Mouse (Mus musculus) adrenal gland, postnatal 25 days (tissue): ENCODE results near the gene Mindy3. TPM values are rescaled to one million over a fixed set of nuclear protein-coding genes. Genes with fewer than 3 reads are reported as not detected.

Experiments used
- DNase-seq: peaks from one replicate; pipeline ENCODE4 v3.0.0; 2021; ENCODE audit warnings: mixed read lengths
- total RNA-seq: library from RNA; stranded (reverse); gene quantifications from 2 replicates; pipeline ENCODE4 v1.2.3, GENCODE M21; 2021

Mindy3 gene
- total RNA-seq, 1 experiment from 2014 or later: 54.6 TPM

- no peak for DNase-seq
These were observed 118.6 kb downstream of the Mindy3 start for GRCm38 (mm10) chr2:12300449-12301228.

- DNase-seq: no peak
These were observed 122.0 kb downstream of the Mindy3 start for GRCm38 (mm10) chr2:12297287-12297686.

Other genes with a start within 250 kb of the Mindy3 start
- gene Itga8, start 117.5 kb downstream of the Mindy3 start, total RNA-seq: 13.0 and 20.0 TPM in 2 replicates